Mouse (Mus musculus): ENCODE results near the gene Paqr6. TPM values are rescaled to one million over a fixed set of nuclear protein-coding genes. Genes with fewer than 3 reads are reported as not detected.
"Not testable (repeated sequence)": the region's sequence is repeated elsewhere in the genome, so short reads cannot be mapped to it uniquely, and the experiment has no call there.

Gene Paqr6
- polyA plus RNA-seq, 1 experiment from 2014 or later: 1.7 TPM

- Histone ChIP-seq H3K9me3 (no peaks in the 10 kb centered on the region), H3K4me3 (no peak overlapping the region), H3K27ac (no peak overlapping the region), H3K4me1 (0 out of 2 replicates have a peak, but pooled peaks cover 3% of the 10 kb centered on the region), H3K27me3 (ENCODE audit: insufficient read depth, poor library complexity, severe bottlenecking) (no peaks in the 10 kb centered on the region), H3K36me3 (peaks cover 100% of the 10 kb centered on the region)
- WGBS: 72% methylated on average over 13 of the region's 13 CpGs
- DNase-seq (ENCODE audit: low spot score): no peak
Observed at GRCm38 (mm10) chr3:88350732-88351131, 13.7 kb upstream of the Paqr6 start.

- no peaks in the 10 kb centered on the region for H3K9me3 ChIP-seq
- H3K27me3 ChIP-seq (ENCODE audit: insufficient read depth, poor library complexity, severe bottlenecking): no peaks in the 10 kb centered on the region
- H3K4me3 ChIP-seq: no peak overlapping the region
- WGBS: 95% methylated on average over 9 of the region's 9 CpGs
- no peak overlapping the region for H3K27ac ChIP-seq
- peaks cover 99% of the 10 kb centered on the region for H3K36me3 ChIP-seq
- DNase-seq (ENCODE audit: low spot score): no peak
- H3K4me1 ChIP-seq: 0 out of 2 replicates have a peak, but pooled peaks cover 3% of the 10 kb centered on the region
Observed at GRCm38 (mm10) chr3:88352907-88353306, 11.5 kb upstream of the Paqr6 start.

GRCm38 (mm10) chr3:88354396-88355165, 9.8 kb upstream of the Paqr6 start:
- Histone ChIP-seq H3K4me1 (peaks cover 13% of the 10 kb centered on the region), H3K9me3 (no peaks in the 10 kb centered on the region), H3K27ac (no peak overlapping the region), H3K27me3 (ENCODE audit: insufficient read depth, poor library complexity, severe bottlenecking) (no peaks in the 10 kb centered on the region), H3K4me3 (no peak overlapping the region), H3K36me3 (peaks cover 99% of the 10 kb centered on the region)
- DNase-seq (ENCODE audit: low spot score): peak; percentile 68
- 92% methylated on average over 8 of the region's 8 CpGs for WGBS

GRCm38 (mm10) chr3:88359584-88359983, 4.8 kb upstream of the Paqr6 start:
- no peak for DNase-seq (ENCODE audit: low spot score)
- H3K4me1 ChIP-seq: peaks cover 57% of the 10 kb centered on the region
- H3K4me3 ChIP-seq: no peak overlapping the region
- WGBS: 61% methylated on average over 5 of the region's 5 CpGs
- peaks cover 84% of the 10 kb centered on the region for H3K36me3 ChIP-seq
- H3K27ac ChIP-seq: peak overlapping the region; percentile 52; the same call in 1 of the 2 replicates
- no peaks in the 10 kb centered on the region for H3K9me3 ChIP-seq
- peaks cover 1% of the 10 kb centered on the region; the same call in 1 of the 2 replicates for H3K27me3 ChIP-seq (ENCODE audit: insufficient read depth, poor library complexity, severe bottlenecking)

GRCm38 (mm10) chr3:88359989-88360388, 4.4 kb upstream of the Paqr6 start:
- Histone ChIP-seq H3K27me3 (ENCODE audit: insufficient read depth, poor library complexity, severe bottlenecking) (peaks cover 5% of the 10 kb centered on the region), H3K27ac (peak overlapping the region; percentile 52; the same call in 1 of the 2 replicates), H3K9me3 (no peaks in the 10 kb centered on the region), H3K4me3 (no peak overlapping the region), H3K4me1 (peaks cover 61% of the 10 kb centered on the region), H3K36me3 (peaks cover 80% of the 10 kb centered on the region)
- peak; percentile 74 for DNase-seq (ENCODE audit: low spot score)
- 69% methylated on average over 3 of the region's 3 CpGs for WGBS

- 81% methylated on average over 6 of the region's 6 CpGs for WGBS
- H3K9me3 ChIP-seq: no peaks in the 10 kb centered on the region
- H3K27ac ChIP-seq: no peak overlapping the region
- no peak overlapping the region for H3K4me3 ChIP-seq
- peaks cover 69% of the 10 kb centered on the region for H3K36me3 ChIP-seq
- peaks cover 16% of the 10 kb centered on the region for H3K27me3 ChIP-seq (ENCODE audit: insufficient read depth, poor library complexity, severe bottlenecking)
- peak; percentile 75 for DNase-seq (ENCODE audit: low spot score)
- peaks cover 66% of the 10 kb centered on the region for H3K4me1 ChIP-seq
Observed at GRCm38 (mm10) chr3:88361096-88361495, 3.3 kb upstream of the Paqr6 start.

GRCm38 (mm10) chr3:88361612-88362313, 2.6 kb upstream of the Paqr6 start:
- Histone ChIP-seq H3K27me3 (ENCODE audit: insufficient read depth, poor library complexity, severe bottlenecking) (peaks cover 22% of the 10 kb centered on the region), H3K9me3 (no peaks in the 10 kb centered on the region), H3K4me1 (peaks cover 66% of the 10 kb centered on the region), H3K36me3 (peaks cover 62% of the 10 kb centered on the region), H3K4me3 (no peak overlapping the region), H3K27ac (no peak overlapping the region; the same call in none of the 2 replicates)
- WGBS: 85% methylated on average over 2 of the region's 2 CpGs
- peak; percentile 68 for DNase-seq (ENCODE audit: low spot score)

GRCm38 (mm10) chr3:88363700-88364099, 684 bp upstream of the Paqr6 start:
- Histone ChIP-seq H3K9me3 (no peaks in the 10 kb centered on the region), H3K4me1 (peaks cover 69% of the 10 kb centered on the region), H3K27ac (peak overlapping the region; percentile 63; the same call in 1 of the 2 replicates), H3K36me3 (peaks cover 44% of the 10 kb centered on the region), H3K27me3 (ENCODE audit: insufficient read depth, poor library complexity, severe bottlenecking) (peaks cover 34% of the 10 kb centered on the region), H3K4me3 (peak overlapping the region; percentile 40; the same call in 1 of the 2 replicates)
- peak; percentile 88 for DNase-seq (ENCODE audit: low spot score)
- 50% methylated on average over 4 of the region's 4 CpGs for WGBS

GRCm38 (mm10) chr3:88365705-88366361, 1.4 kb downstream of the Paqr6 start:
- H3K27me3 ChIP-seq (ENCODE audit: insufficient read depth, poor library complexity, severe bottlenecking): peaks cover 37% of the 10 kb centered on the region
- peak; percentile 72 for DNase-seq (ENCODE audit: low spot score)
- peaks cover 23% of the 10 kb centered on the region for H3K36me3 ChIP-seq
- peaks cover 8% of the 10 kb centered on the region; the same call in 1 of the 2 replicates for H3K9me3 ChIP-seq
- H3K4me3 ChIP-seq: no peak overlapping the region
- no peak overlapping the region for H3K27ac ChIP-seq
- 29% methylated on average over 34 of the region's 34 CpGs for WGBS
- peaks cover 49% of the 10 kb centered on the region for H3K4me1 ChIP-seq

- peak; percentile 72 for DNase-seq (ENCODE audit: low spot score)
- Histone ChIP-seq H3K27me3 (ENCODE audit: insufficient read depth, poor library complexity, severe bottlenecking) (peaks cover 37% of the 10 kb centered on the region), H3K4me3 (peak overlapping the region; percentile 34), H3K4me1 (peaks cover 39% of the 10 kb centered on the region), H3K36me3 (peaks cover 12% of the 10 kb centered on the region)
- not testable (repeated sequence) for H3K9me3 ChIP-seq, H3K27ac ChIP-seq
- WGBS: 6% methylated on average over 21 of the region's 22 CpGs
Observed at GRCm38 (mm10) chr3:88366830-88367428, 2.5 kb downstream of the Paqr6 start.

GRCm38 (mm10) chr3:88367517-88367916, 3.1 kb downstream of the Paqr6 start:
- DNase-seq (ENCODE audit: low spot score); H3K4me3 ChIP-seq; H3K36me3 ChIP-seq; H3K27ac ChIP-seq; H3K9me3 ChIP-seq: not testable (repeated sequence)
- Histone ChIP-seq H3K4me1 (peaks cover 33% of the 10 kb centered on the region), H3K27me3 (ENCODE audit: insufficient read depth, poor library complexity, severe bottlenecking) (peaks cover 37% of the 10 kb centered on the region)
- WGBS: 54% methylated on average over 4 of the region's 7 CpGs

- 76% methylated on average over 7 of the region's 7 CpGs for WGBS
- not testable (repeated sequence) for H3K4me3 ChIP-seq; DNase-seq (ENCODE audit: low spot score); H3K27ac ChIP-seq; H3K9me3 ChIP-seq; H3K36me3 ChIP-seq
- peaks cover 23% of the 10 kb centered on the region for H3K4me1 ChIP-seq
- H3K27me3 ChIP-seq (ENCODE audit: insufficient read depth, poor library complexity, severe bottlenecking): peaks cover 37% of the 10 kb centered on the region
Observed at GRCm38 (mm10) chr3:88368511-88368910, 4.1 kb downstream of the Paqr6 start.

Data from heart, embryonic 10.5 days (tissue).